Mouse (Mus musculus) layer of hippocampus, postnatal 14 days (tissue): Measurements from ENCODE around the gene Zfp335. TPM values are rescaled to one million over a fixed set of nuclear protein-coding genes. Genes with fewer than 3 reads are reported as not detected.

Experiments used
- DNase-seq, 2 experiments: peaks; one replicate each; pipeline ENCODE4 v3.0.0; 2021 to 2022; ENCODE audit warnings: low spot score in 2 of 2, mixed read lengths in 1 of 2
- long read RNA-seq, 2 experiments: library from polyadenylated mRNA; stranded (forward); transcript quantifications; one replicate each; pipeline ENCODE4 v2.0.0; 2021
- total RNA-seq, 2 experiments: library from RNA; stranded (reverse); gene quantifications; 2 replicates each; pipeline ENCODE4 v1.2.3; 2021

Gene Zfp335
- total RNA-seq: 10 to 100 TPM; 25.0 to 26.4 TPM
- long read RNA-seq, experiment 1, full-length matches to known transcripts: 1 of 16 reads
- long read RNA-seq, experiment 1, partial matches to known transcripts: 11 of 16 reads
- long read RNA-seq, experiment 1, other reads (novel, unspliced or antisense): 4 of 16 reads
- long read RNA-seq, experiment 2, partial matches to known transcripts: 7 of 16 reads
- long read RNA-seq, experiment 2, other reads (novel, unspliced or antisense): 9 of 16 reads

DNA sequence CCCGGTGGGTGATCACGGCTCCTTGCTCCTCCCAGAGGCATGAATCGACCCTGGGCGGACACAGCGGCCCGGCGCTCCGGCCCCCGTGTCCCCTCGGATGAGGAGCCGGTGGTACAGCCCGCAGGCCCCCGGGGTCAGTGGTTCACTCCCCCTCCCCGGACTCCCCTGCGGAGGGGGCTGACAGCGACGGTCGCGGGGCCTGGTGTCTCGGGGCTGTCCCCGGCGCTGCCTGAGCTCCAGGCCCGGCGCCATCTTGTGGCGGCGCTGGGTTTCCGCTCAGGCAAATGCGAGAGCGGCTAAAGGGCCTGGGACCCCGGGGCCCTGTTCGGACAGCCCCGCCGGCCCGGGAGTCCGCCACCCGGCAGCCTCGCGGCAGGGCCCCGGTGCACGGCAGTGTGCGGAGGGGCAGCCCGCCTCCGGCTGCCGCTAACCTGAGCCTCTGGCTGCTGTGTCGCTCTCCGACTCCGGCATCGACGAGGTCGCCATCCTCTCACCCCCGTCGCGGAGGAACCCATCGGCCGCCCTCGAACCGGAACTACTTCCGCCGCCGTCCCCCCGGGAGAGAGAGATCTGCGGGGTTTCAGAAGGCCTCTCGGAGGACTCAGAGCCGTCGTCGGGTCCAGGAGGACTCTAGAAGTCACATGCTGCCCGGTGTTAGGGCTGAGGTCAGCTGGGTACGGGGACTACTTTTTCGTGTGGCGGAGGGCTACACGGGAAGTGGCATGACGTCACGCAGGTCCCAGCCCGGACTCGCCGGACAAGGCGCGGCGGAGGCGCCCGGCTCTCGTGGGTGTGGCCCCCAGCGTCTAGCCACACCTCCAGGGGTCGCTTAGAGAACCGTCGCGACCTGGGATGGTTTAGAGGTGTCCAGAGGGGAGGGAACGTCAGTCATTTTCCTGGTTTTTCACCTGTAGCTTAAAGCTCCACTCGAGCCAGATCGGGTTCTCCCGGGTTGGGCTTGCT, at the start of gene Zfp335:
TSS of gene Zfp335 (minus strand) at position 672 of the 963 bp plus-strand sequence.
- DNase-seq: peak; percentile 93 to 98

DNA sequence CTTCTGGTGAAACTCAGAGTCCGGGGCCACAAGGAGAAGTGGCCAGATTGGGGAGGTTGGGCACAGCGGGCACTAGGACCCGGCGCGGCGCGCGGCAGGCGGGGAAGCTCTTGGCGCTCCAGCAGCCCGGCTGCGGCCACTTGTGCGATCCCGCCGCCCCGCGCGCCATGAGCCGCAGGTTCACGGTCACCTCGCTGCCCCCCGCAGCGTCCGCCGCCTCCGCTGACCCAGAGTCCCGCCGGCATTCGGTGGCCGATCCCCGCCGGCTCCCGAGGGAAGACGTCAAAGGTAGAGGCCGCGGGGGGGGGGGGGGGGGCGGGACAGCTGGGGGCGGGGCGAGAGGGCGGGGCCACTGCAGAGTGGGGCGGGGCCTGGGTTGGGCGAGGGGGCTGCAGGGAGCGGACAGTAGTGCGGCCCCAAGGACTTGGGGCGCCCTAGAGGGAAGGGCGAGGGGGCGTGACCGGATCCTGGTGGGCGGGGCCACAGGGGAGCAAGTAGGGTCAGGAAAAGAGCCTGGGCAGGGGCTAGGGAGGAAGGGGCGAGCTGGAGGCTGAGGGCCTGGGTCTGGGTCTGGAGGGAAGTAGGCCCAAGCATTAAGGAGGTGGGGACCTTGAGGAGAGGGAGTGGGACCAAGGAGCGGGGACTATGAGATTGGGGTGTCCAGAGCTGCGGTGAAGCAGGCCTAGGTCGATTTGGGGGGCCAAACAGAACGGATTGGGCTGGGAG, 49.3 kb upstream of the Zfp335 start, which contains the start of gene Slc12a5:
TSS of gene Slc12a5 (plus strand) at position 87 of the 726 bp plus-strand sequence.
- DNase-seq: no peak

DNA sequence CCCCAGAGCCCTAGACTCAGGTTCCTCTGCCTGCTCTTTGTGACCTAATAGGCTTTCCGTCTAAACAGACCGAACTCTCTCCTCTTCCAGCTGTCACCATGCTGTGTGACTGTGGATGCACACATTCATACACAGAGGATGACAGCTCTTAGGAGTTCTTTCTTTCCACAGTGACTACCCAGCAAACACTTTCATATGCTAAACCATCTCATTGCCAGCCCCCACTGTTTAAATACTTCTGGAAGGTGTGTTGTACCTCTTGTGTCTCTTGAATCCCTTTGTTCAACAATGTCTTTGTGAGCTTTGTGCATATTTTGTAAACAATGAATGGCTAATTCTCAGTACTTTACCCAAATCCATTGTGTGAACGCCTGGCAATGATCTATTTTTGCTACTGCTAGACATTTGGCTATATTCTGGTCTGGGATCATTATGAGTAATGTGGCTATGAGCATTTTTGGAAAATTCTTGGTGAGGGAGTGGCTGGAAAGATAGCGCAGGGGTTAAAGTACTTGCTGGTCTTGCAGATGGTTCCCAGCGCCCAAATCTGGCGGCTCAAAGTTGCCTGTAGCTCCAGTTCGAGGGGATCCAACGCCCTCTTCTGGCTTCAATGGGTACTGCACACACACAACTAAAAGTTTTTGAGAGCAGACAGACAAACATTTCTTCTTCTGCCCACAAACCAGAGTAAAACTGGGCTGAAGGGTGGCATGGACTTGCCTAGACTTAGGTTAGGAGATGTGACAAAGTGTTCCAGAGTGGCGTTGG, 46.2 kb upstream of the Zfp335 start:
- no peak for DNase-seq

- no peak for DNase-seq
Measured at GRCm38 (mm10) chr2:164956195-164956594, 44.6 kb upstream of the Zfp335 start.

- DNase-seq: no peak
Measured at GRCm38 (mm10) chr2:164955725-164956124, 44.2 kb upstream of the Zfp335 start.

DNA sequence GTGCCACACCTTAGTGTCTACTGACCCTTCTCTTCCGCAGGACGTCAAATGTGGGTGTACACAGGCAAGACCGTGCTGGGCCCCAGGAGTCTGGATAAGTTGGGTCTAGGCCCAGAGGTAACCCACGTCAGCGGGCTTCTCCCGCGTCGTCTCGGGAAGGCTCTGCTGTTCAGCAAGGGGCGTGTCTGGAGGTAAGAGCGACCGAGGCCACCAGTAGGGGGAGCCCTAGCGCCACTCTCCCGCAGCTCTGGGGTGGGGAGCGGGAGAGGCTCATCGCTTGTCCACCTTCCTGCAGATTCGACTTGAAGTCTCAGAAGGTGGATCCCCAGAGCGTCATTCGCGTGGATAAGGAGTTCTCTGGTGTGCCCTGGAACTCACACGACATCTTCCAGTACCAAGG, 41.7 kb upstream of the Zfp335 start:
- DNase-seq: peak; percentile 65 to 67

DNA sequence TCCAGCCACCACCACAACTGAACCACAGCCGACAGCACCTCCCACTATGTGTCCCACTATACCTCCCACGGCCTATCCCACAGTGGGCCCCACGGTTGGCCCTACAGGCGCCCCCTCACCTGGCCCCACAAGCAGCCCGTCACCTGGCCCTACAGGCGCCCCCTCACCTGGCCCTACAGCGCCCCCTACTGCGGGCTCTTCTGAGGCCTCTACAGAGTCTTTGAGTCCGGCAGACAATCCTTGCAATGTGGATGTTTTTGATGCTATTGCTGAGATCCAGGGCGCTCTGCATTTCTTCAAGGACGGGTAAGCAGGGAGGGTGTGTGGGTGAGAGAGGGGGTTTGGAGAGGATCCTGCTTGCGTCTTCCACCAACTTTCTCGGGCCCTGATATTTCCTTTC, 40.9 kb upstream of the Zfp335 start:
- DNase-seq: no peak

DNA sequence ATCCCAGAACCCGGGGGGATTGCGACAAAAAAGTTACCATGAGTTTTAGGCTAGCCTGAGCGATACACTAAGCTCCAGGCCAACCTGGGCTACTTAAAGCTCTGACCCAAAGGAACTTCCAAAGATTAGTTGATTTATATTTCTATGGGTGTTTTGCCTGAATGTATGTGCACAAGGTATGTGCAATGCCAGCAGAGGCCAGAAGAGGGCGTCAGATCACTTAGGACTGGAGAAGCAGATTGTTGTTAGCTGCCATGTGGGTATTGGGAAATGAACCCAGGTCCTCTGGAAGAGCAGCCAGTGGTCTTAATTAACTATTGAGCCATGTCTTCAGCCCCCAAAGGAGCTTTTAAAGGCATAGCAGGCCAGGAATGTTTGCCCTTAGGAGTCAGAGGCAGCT, 40.2 kb upstream of the Zfp335 start:
- DNase-seq: no peak

DNA sequence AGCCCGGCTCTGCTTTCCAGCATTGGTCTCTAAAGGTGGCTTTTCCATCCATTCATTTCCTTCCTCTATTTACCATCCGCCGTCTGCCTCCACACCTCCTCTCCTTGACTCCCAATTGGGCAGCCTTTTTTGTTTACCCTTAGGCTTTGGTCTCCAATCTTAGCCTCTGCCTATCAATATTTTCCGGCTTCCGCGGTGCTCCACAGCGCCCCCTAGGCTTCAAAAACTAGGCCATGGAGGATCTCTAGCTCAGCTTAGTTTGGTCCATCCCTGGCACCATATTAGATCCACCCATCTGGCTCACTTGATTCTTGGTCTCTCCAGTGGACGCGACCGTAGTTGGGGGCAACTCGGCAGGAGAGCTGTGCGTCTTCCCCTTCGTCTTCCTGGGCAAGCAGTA, 38.9 kb upstream of the Zfp335 start:
- DNase-seq: no peak

DNA sequence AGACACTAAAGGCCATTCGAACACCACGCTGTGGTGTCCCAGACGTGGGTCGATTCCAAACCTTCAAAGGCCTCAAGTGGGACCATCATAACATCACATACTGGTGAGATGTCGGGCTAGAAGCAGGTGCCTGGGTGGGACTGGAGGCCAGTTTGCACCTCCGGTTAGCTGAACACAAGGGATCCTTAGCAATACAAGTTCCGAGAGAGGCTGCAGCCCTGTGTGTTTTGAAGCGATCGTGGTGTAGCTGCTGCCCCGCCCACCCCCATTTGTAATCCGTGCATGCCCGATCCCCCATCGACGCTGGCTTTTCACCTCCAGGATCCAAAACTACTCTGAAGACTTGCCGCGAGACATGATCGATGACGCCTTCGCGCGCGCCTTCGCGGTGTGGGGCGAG, 37.4 kb upstream of the Zfp335 start:
- DNase-seq: no peak

DNA sequence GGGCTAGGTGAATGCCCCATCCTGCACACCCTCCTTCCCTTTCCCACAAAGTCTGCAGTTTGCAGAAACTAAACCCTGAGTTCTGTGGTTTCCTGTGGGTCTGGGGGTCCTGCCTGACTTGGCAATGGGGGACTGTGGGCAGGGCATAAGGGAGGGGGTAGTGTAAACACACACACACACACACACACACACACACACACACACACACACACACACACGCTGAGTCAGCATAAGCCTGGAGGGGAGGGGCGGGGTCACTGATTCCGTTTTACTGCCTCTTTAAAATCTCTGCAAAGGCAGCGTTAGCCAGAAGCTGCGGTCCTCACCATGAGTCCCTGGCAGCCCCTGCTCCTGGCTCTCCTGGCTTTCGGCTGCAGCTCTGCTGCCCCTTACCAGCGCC, 36.4 kb upstream of the Zfp335 start:
- DNase-seq: no peak

DNA sequence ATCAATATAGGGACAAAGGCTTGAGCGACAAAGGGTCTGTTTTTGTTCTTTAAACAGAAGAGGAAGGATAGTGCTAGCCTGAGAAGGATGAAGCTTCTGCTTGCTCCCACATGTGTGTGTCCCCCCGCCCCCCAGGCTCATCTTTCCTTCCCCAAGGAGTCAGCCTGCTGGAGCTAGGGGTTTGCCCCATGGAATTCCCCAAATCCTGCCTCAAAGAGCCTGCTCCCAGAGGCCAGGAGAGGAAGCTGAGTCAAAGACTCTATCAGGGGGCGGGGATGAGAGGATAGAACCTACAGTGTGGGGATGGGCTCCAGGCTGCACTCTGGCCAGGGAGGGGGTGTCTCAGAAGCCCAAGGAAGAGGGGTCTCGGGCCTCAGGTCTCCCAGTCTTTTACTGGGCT, 35.9 kb upstream of the Zfp335 start:
- no peak for DNase-seq

DNA sequence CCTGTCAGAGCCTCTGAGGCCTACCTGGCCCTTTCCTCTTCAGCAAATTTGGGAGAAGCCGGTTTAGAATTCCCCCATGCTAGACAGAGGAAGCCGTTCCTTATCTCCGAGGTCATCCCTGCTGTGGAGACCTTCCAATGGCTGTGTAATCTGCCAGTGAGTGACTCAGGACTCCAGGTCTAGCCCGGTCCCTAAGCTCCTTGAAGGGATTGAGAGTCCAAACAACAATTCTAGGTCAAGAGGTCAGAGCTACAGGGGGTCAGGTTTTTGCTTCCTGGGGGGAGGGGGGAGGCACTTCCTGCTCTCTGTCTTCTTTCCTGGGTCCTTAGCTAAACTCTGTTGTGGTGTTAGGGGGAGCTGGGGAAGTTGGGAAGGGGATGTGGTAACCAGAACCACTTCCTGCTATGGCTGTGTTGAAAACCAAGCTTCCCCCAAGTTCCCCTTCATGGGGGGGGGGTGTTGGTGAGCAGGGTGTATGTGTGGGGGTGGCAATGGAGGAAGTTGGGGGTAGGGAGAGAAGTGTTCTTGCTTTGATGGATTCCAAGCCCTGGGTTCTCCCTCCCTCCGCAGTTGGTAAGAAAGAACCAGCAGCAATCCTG, 31.2 kb upstream of the Zfp335 start:
- DNase-seq: no peak

DNA sequence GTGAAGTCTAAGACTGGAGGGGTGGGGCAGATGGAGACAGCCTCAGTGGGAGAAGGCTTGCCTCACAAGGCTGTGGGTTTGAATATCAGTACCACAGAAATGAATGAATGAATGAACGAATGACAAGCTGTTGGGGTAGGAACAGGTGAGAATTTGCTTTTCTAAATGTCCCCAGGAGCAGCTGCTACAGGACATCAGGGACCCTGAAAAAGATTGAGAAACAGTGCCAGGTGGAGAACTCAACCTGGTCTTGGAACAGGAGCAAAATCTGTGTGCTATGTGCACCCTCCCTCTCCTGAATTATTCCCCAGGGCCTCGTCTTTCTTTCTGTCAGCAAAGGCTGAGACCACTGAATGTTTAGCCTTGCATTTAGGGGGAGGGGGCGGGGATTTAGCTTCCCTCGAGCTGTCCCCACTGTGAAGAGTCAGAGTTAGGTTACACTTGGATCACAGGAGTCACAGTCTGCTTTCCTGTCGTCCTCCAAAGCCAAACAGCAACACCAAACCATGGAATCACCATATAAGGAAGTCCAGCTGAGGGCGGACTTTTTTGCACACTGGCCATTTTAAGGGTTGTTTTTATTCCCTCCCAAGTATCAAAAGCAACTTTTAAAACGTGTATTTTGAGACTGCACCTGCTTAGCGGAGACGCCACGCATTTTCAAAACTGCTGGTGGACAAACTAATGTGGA, 28.7 kb upstream of the Zfp335 start, which contains the start of gene Mmp9:
TSS of gene Mmp9 (plus strand) at position 641 of the 691 bp plus-strand sequence.
- DNase-seq: no peak

GRCm38 (mm10) chr2:164939106-164939505, 27.5 kb upstream of the Zfp335 start:
- no peak for DNase-seq

DNA sequence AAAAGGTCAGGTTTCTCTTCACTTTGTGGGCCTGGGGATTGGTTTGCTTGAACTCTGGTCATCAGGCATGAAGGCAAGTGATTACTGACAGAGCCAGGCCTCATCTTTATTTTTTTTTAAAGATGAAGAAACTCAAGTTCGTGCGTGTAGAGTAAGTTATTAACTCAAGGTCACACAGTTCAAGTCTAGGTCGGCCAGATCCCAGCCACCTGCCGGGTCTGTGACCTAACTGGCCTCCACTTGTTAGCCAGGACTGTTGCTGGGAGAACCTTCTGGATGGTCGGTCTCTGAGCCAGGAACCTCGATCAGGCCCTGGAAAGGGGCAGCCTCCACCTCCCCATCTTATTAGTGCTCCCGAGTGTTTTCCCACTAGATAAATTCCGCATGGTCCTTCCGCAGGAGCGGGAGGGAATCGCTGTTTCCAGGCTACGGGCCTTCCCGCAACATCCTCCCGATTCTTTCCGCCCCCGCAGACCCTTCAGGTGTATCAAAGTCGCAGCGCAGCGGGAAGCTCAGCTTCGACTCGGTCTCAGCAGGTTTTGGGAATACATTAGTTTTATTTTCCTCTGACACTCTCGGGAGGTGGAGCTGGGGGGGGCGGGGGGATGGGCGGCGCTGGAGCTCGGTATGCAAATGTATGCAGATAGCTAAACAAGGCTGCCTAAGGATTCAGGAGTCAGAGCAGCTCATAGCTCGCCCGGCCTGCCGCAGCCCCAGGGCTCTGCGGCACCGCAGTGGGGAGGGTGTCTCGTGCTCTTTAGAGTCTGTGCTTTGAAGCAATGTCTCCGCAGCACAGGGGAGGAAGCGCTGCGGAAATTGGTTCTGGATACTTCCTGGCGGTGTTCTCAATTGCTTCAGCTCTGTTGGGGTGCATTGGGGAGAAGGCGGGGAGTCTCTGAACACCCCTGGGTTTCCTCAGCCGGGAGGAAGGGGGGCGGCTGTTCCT, 26.9 kb upstream of the Zfp335 start:
- DNase-seq: peak; percentile 37 to 42

DNA sequence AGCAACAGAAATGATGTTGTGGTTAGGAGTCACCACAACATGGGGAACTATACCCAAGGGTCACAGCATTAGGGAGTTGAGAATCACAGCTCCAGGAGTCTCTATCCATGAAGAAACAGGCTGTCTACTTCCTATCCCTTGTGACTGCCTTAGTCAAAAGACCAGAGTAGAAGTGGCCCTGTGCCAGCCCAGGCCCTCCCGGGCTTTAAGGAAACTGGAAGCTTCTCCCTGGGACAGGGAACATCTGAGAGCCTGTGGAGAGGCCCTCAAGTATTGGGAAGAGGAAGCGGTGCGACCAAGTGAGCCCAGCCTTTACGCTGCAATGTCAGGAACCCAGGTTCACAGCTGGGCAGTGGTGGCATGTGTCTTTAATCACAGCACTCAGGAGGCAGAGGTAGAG, 24.4 kb upstream of the Zfp335 start:
- DNase-seq: no peak

- DNase-seq: no peak
Measured at GRCm38 (mm10) chr2:164933534-164933933, 22.0 kb upstream of the Zfp335 start.
